Mouse (Mus musculus): ENCODE measurements around the gene Sdc1. TPM values are rescaled to one million over a fixed set of nuclear protein-coding genes. Genes with fewer than 3 reads are reported as not detected.

Sdc1 gene
- polyA plus RNA-seq, 1 experiment: 156 TPM

DNA sequence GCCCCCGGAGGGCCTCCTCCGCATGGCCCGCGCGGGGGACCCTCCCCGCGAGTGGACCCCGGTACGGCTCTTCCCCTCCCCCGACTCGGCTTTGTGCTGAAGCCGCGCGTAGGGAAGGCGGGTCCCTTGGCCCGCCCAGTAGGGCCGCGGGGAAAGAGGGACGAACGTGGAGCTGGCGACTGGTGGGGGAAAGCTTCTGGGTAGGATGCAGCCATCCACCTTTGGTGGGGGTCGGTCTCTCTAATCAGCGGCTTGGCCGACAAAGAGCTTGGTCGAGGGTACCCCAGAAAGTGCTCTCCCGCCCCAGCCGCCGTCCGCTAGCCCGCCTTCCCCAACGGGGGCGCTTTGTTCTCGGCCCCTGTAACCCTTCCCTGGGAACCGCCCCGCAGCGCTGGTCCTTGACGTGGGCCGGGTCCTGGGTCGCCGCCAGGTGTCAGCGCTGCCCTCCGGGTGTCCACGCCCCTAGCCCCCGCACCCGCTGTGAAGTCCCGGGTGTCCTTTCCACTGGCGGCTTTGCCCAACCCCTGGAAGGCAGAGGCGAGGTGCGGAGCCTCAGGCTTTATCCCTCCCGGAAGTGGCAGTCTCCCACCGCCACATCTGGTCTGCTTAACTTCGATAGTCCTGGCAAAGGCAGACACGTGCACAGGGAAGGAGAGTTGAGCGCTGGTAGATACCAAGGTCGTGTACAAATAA, 1.5 kb downstream of the Sdc1 start:
- Histone ChIP-seq H3ac (ENCODE audit: control insufficient read depth, insufficient read length) (peak overlapping the region; percentile 83), H3K4me2 (ENCODE audit: low read depth) (peak overlapping the region; percentile 95), H3K79me2 (ENCODE audit: control insufficient read depth, insufficient read depth) (peaks cover 54% of the 10 kb centered on the region), H3K4me3 (peak overlapping the region; percentile 95), H3K27me3 (ENCODE audit: control insufficient read depth, insufficient read depth, insufficient read length) (no peaks in the 10 kb centered on the region), H3K36me3 (ENCODE audit: control insufficient read depth, insufficient read depth) (no peaks in the 10 kb centered on the region)
- TF ChIP-seq E2F4 (IDR thresholded peaks at IDR 0.05; ENCODE audit: insufficient read depth) (no peak), USF1 (IDR thresholded peaks at IDR 0.05; ENCODE audit: low read depth) (no peak), SRF (IDR thresholded peaks at IDR 0.05; ENCODE audit: control insufficient read depth, insufficient read length, low read depth) (no peak), CEBPB (IDR thresholded peaks at IDR 0.05; ENCODE audit: insufficient read depth, poor library complexity, severe bottlenecking) (no peak), MYOD1 (IDR thresholded peaks at IDR 0.05; ENCODE audit: control insufficient read depth in 1 of 3, insufficient read length in 2 of 3, low read depth in 2 of 3) (no peak), MAX (IDR thresholded peaks at IDR 0.05; ENCODE audit: low read depth) (no peak), TCF12 (IDR thresholded peaks at IDR 0.05; ENCODE audit: insufficient read depth, poor library complexity, severe bottlenecking) (no peak), REST (IDR thresholded peaks at IDR 0.05; ENCODE audit: insufficient read depth, insufficient read length) (no peak), POLR2AphosphoS2 (IDR thresholded peaks at IDR 0.05; ENCODE audit: insufficient read length, low read depth) (peak; percentile 24), TCF3 (IDR thresholded peaks at IDR 0.05; ENCODE audit: insufficient read length, low read depth) (no peak), POLR2A (IDR thresholded peaks at IDR 0.05; ENCODE audit: insufficient read length, low read depth) (peak; percentile 24), MYOG (IDR thresholded peaks at IDR 0.05; ENCODE audit: control insufficient read depth in 1 of 3, insufficient read depth in 1 of 3, insufficient read length in 2 of 3, low read depth in 2 of 3) (no peak)

DNA sequence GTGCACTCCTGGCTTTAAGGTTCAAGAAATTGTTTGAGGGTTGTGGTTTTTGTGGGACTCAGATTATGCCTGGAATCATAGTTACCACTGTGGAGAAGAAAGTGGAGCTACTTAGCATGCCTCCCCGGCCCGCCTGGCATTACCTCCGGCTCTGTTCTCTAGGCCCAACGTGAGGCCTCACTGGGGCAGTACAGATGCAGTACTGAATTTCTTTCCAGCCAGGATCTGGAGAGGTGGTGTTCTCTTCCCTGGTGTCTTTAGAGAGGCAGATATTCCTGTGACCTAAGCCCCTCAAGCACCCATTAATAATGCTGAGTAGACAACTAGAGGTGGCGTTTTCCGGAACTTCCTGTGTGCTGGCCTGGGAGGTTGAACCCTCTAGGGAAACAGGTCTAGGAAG, 2.2 kb downstream of the Sdc1 start:
- peak overlapping the region; percentile 83 for H3ac ChIP-seq (ENCODE audit: control insufficient read depth, insufficient read length)
- peaks cover 61% of the 10 kb centered on the region for H3K79me2 ChIP-seq (ENCODE audit: control insufficient read depth, insufficient read depth)
- no peaks in the 10 kb centered on the region for H3K36me3 ChIP-seq (ENCODE audit: control insufficient read depth, insufficient read depth)
- TF ChIP-seq MYOG (IDR thresholded peaks at IDR 0.05; ENCODE audit: control insufficient read depth in 1 of 3, insufficient read depth in 1 of 3, insufficient read length in 2 of 3, low read depth in 2 of 3) (no peak), POLR2AphosphoS2 (IDR thresholded peaks at IDR 0.05; ENCODE audit: insufficient read length, low read depth) (no peak), TCF12 (IDR thresholded peaks at IDR 0.05; ENCODE audit: insufficient read depth, poor library complexity, severe bottlenecking) (no peak), MAX (IDR thresholded peaks at IDR 0.05; ENCODE audit: low read depth) (no peak), REST (IDR thresholded peaks at IDR 0.05; ENCODE audit: insufficient read depth, insufficient read length) (no peak), CEBPB (IDR thresholded peaks at IDR 0.05; ENCODE audit: insufficient read depth, poor library complexity, severe bottlenecking) (no peak), MYOD1 (IDR thresholded peaks at IDR 0.05; ENCODE audit: control insufficient read depth in 1 of 3, insufficient read length in 2 of 3, low read depth in 2 of 3) (no peak), E2F4 (IDR thresholded peaks at IDR 0.05; ENCODE audit: insufficient read depth) (no peak), POLR2A (IDR thresholded peaks at IDR 0.05; ENCODE audit: insufficient read length, low read depth) (no peak), USF1 (IDR thresholded peaks at IDR 0.05; ENCODE audit: low read depth) (no peak), TCF3 (IDR thresholded peaks at IDR 0.05; ENCODE audit: insufficient read length, low read depth) (no peak), SRF (IDR thresholded peaks at IDR 0.05; ENCODE audit: control insufficient read depth, insufficient read length, low read depth) (no peak)
- peak overlapping the region; percentile 95 for H3K4me2 ChIP-seq (ENCODE audit: low read depth)
- H3K27me3 ChIP-seq (ENCODE audit: control insufficient read depth, insufficient read depth, insufficient read length): no peaks in the 10 kb centered on the region
- peak overlapping the region; percentile 95 for H3K4me3 ChIP-seq

DNA sequence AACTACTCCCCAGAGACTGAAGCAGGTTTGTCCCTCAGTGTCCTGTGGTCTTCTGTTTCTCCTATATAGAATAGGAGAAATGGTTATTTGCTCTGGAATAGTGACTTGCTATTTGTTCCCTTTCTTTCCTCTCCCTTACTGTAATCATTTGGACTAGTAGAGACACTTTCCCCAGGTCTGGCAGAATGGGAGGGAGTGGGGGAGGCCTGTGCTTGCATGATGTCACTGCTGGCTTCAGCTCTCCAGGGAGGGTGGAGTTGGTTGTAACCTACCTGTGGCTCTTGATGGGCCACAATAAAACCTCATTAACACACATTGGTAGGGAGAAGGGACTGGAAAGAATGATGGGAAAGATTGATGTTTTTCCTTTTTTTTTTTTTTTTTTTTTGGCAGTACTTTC, 3.1 kb downstream of the Sdc1 start:
- Histone ChIP-seq H3K27me3 (ENCODE audit: control insufficient read depth, insufficient read depth, insufficient read length) (no peaks in the 10 kb centered on the region), H3K36me3 (ENCODE audit: control insufficient read depth, insufficient read depth) (no peaks in the 10 kb centered on the region), H3K4me2 (ENCODE audit: low read depth) (peak overlapping the region; percentile 95), H3ac (ENCODE audit: control insufficient read depth, insufficient read length) (no peak overlapping the region), H3K4me3 (peak overlapping the region; percentile 95), H3K79me2 (ENCODE audit: control insufficient read depth, insufficient read depth) (peaks cover 70% of the 10 kb centered on the region)
- TF ChIP-seq TCF12 (IDR thresholded peaks at IDR 0.05; ENCODE audit: insufficient read depth, poor library complexity, severe bottlenecking) (no peak), USF1 (IDR thresholded peaks at IDR 0.05; ENCODE audit: low read depth) (no peak), TCF3 (IDR thresholded peaks at IDR 0.05; ENCODE audit: insufficient read length, low read depth) (no peak), E2F4 (IDR thresholded peaks at IDR 0.05; ENCODE audit: insufficient read depth) (no peak), POLR2AphosphoS2 (IDR thresholded peaks at IDR 0.05; ENCODE audit: insufficient read length, low read depth) (no peak), SRF (IDR thresholded peaks at IDR 0.05; ENCODE audit: control insufficient read depth, insufficient read length, low read depth) (no peak), MAX (IDR thresholded peaks at IDR 0.05; ENCODE audit: low read depth) (no peak)

DNA sequence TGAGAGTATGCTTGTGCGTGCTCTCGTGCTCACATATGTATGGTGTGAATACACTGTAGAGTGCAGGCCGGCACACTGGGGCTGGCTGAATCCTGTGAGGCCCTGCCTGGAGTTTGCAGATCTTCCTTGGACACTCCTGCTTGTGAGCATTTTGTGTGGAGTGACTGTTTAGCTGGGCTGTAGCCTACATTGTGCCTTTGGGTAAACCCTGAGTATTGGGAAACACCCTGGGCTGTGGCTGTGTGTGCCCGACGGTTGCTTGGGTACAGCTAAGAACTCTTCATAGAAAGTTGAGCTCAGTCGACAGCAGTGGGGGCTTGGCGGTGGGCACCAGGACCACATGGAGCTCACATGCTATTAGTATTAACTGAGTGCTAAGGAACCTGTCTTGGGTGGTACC, 5.1 kb downstream of the Sdc1 start:
- H3K27me3 ChIP-seq (ENCODE audit: control insufficient read depth, insufficient read depth, insufficient read length): no peaks in the 10 kb centered on the region
- peaks cover 90% of the 10 kb centered on the region for H3K79me2 ChIP-seq (ENCODE audit: control insufficient read depth, insufficient read depth)
- no peak overlapping the region for H3ac ChIP-seq (ENCODE audit: control insufficient read depth, insufficient read length)
- H3K36me3 ChIP-seq (ENCODE audit: control insufficient read depth, insufficient read depth): no peaks in the 10 kb centered on the region
- TF ChIP-seq CEBPB (IDR thresholded peaks at IDR 0.05; ENCODE audit: insufficient read depth, poor library complexity, severe bottlenecking) (no peak), POLR2A (IDR thresholded peaks at IDR 0.05; ENCODE audit: insufficient read length, low read depth) (no peak), E2F4 (IDR thresholded peaks at IDR 0.05; ENCODE audit: insufficient read depth) (no peak), MYOD1 (IDR thresholded peaks at IDR 0.05; ENCODE audit: control insufficient read depth in 1 of 3, insufficient read length in 2 of 3, low read depth in 2 of 3) (no peak), USF1 (IDR thresholded peaks at IDR 0.05; ENCODE audit: low read depth) (no peak), TCF12 (IDR thresholded peaks at IDR 0.05; ENCODE audit: insufficient read depth, poor library complexity, severe bottlenecking) (no peak)
- no peak overlapping the region for H3K4me2 ChIP-seq (ENCODE audit: low read depth)
- H3K4me3 ChIP-seq: no peak overlapping the region

DNA sequence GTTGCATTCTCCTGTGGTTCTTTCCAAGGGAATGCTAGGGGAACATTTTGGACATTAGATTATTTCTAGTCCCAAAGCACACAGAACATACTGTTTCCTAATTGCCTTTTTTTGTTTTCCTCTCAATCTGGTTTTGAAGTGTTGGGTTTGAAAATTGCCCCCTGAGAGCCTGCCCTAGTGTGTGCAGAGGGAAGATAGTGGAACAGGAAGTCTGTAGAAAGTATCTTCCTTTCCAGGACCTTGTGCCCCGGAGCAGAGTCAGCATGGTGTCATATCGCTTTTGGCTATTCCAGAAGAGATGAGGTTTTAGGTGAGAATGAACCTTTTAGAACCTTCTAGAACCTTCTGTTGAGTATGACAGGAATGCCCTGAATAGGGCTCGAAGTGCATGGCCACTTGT, 5.6 kb downstream of the Sdc1 start:
- Histone ChIP-seq H3K79me2 (ENCODE audit: control insufficient read depth, insufficient read depth) (peaks cover 95% of the 10 kb centered on the region), H3K4me2 (ENCODE audit: low read depth) (no peak overlapping the region), H3K4me3 (no peak overlapping the region), H3K27me3 (ENCODE audit: control insufficient read depth, insufficient read depth, insufficient read length) (no peaks in the 10 kb centered on the region), H3K36me3 (ENCODE audit: control insufficient read depth, insufficient read depth) (no peaks in the 10 kb centered on the region), H3ac (ENCODE audit: control insufficient read depth, insufficient read length) (no peak overlapping the region)
- TF ChIP-seq REST (IDR thresholded peaks at IDR 0.05; ENCODE audit: insufficient read depth, insufficient read length): no peak
- no peak for TF ChIP-seq MYOD1 (IDR thresholded peaks at IDR 0.05; ENCODE audit: control insufficient read depth in 1 of 3, insufficient read length in 2 of 3, low read depth in 2 of 3)
- TF ChIP-seq POLR2AphosphoS2 (IDR thresholded peaks at IDR 0.05; ENCODE audit: insufficient read length, low read depth): no peak
- no peak for TF ChIP-seq MYOG (IDR thresholded peaks at IDR 0.05; ENCODE audit: control insufficient read depth in 1 of 3, insufficient read depth in 1 of 3, insufficient read length in 2 of 3, low read depth in 2 of 3)
- no peak for TF ChIP-seq MAX (IDR thresholded peaks at IDR 0.05; ENCODE audit: low read depth)

Data from myocyte (in vitro differentiated cells).